Mouse (Mus musculus): ENCODE results near the gene Ppm1k. TPM values are rescaled to one million over a fixed set of nuclear protein-coding genes. Genes with fewer than 3 reads are reported as not detected.

The Ppm1k gene
- polyA plus RNA-seq, 1 experiment from 2014 or later = 5.7 TPM

DNA sequence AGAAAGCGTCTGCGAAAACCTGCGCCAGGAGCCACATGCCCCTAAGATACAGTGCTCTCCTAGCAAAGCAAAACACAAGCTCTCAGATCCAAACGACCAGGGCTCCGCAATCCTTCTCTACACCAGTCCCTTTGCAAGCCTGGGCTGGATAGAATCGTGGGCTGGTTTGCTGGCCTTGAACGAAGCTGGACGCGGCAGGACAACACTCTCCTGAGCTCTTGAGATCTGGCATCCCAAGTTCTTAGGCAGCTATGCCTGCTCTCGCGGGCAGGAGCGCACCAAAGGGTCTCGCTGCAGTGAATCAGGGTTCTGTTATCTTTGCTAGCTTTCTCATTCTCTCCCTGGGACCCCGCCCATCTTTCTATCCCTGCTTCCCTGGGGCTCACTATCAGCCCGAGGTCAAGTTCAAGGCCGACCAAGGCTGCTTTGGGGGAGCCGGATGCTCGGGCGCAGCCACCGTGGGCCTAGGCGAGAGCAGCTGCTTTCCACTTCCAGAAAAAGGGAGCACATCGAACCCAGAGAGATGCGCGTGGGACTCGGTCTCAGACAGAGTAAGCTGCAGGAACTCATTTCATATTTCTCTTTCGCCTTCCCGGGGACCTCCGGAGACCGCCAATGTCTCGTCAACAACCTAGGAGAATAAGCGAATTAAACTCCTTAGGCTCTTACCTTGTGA lies 519 bp downstream of the Ppm1k start:
- Histone ChIP-seq H3K36me3 (ENCODE audit: control insufficient read depth, insufficient read depth, low read length) (no peaks in the 10 kb centered on the region), H3K27ac (ENCODE audit: low read depth, low read length) (no peak overlapping the region), H3K9ac (ENCODE audit: low read length) (peak overlapping the region; percentile 41), H3K4me1 (ENCODE audit: control insufficient read depth, insufficient read depth, low read length) (peaks cover 8% of the 10 kb centered on the region), H3K4me2 (peak overlapping the region; percentile 75), H3K9me3 (ENCODE audit: control insufficient read depth, low read length) (no peaks in the 10 kb centered on the region), H3K4me3 (ENCODE audit: low read depth, low read length) (peak overlapping the region; percentile 38), H3K27me3 (ENCODE audit: control insufficient read depth, insufficient read depth, low read length) (no peaks in the 10 kb centered on the region)
- WGBS = under 1% methylated on average over 31 of the region's 31 CpGs
- ATAC-seq (ENCODE audit: low FRiP score) (peak; percentile 63), DNase-seq (ENCODE audit: low spot score, missing footprints) (peak; percentile 96)

DNA sequence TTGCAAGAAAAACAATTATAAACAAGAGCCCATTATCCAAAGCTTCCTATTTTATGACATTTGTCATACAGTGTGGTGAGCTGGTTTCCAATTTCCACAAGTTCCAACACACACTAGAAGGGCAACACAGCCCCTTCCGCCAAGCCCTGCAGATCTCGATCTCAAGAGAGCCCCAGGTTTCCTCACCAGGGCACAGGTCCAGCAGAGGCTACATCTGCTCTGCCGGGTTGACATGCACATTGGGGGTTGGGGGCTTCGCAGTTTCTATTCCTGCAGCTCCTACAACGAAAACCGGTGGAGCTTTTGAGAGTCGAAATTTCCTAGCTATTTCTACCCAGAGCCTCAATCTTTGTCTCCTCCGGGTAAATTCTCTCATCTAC lies 1.0 kb downstream of the Ppm1k start:
- H3K9ac ChIP-seq (ENCODE audit: low read length) = peak overlapping the region; percentile 41
- H3K36me3 ChIP-seq (ENCODE audit: control insufficient read depth, insufficient read depth, low read length) = no peaks in the 10 kb centered on the region
- 11% methylated on average over 8 of the region's 8 CpGs for WGBS
- H3K27me3 ChIP-seq (ENCODE audit: control insufficient read depth, insufficient read depth, low read length) = no peaks in the 10 kb centered on the region
- DNase-seq (ENCODE audit: low spot score, missing footprints) (no peak), ATAC-seq (ENCODE audit: low FRiP score) (no peak)
- peak overlapping the region; percentile 75 for H3K4me2 ChIP-seq
- H3K4me1 ChIP-seq (ENCODE audit: control insufficient read depth, insufficient read depth, low read length) = peaks cover 8% of the 10 kb centered on the region
- no peaks in the 10 kb centered on the region for H3K9me3 ChIP-seq (ENCODE audit: control insufficient read depth, low read length)
- H3K27ac ChIP-seq (ENCODE audit: low read depth, low read length) = no peak overlapping the region
- H3K4me3 ChIP-seq (ENCODE audit: low read depth, low read length) = peak overlapping the region; percentile 38

- Histone ChIP-seq H3K4me2 (no peak overlapping the region; the same call in 1 of the 2 replicates), H3K9ac (ENCODE audit: low read length) (no peak overlapping the region), H3K4me3 (ENCODE audit: low read depth, low read length) (no peak overlapping the region), H3K4me1 (ENCODE audit: control insufficient read depth, insufficient read depth, low read length) (peaks cover 8% of the 10 kb centered on the region), H3K27ac (ENCODE audit: low read depth, low read length) (no peak overlapping the region), H3K36me3 (ENCODE audit: control insufficient read depth, insufficient read depth, low read length) (no peaks in the 10 kb centered on the region), H3K27me3 (ENCODE audit: control insufficient read depth, insufficient read depth, low read length) (no peaks in the 10 kb centered on the region), H3K9me3 (ENCODE audit: control insufficient read depth, low read length) (no peaks in the 10 kb centered on the region)
- WGBS = 68% methylated on average over 2 of the region's 2 CpGs
- no peak for DNase-seq (ENCODE audit: low spot score, missing footprints)
- ATAC-seq (ENCODE audit: low FRiP score) = no peak
These were observed 1.9 kb downstream of the Ppm1k start for GRCm38 (mm10) chr6:57533410-57533809.

DNA sequence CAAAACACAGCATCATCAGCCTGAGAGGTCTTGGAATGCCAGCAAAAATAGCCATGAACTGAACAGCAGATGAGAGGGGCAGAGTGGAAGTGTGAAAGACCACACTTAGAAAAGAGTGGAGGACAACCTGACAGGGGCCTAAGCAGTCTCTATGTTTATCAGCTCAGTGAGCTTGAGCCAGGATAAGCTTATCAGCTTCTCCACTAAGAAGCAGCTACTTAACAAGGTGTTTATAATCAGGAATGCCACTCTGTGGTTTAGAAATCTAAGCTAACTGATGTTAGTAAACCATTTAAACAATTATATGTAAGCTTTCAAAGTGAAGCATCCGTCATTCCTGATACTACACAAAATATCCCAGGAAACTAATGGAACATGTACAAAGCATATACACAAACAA lies 3.2 kb downstream of the Ppm1k start:
- WGBS = 89% methylated on average over 1 of the region's 1 CpGs
- Histone ChIP-seq H3K9me3 (ENCODE audit: control insufficient read depth, low read length) (no peaks in the 10 kb centered on the region), H3K9ac (ENCODE audit: low read length) (no peak overlapping the region), H3K4me2 (no peak overlapping the region), H3K4me3 (ENCODE audit: low read depth, low read length) (no peak overlapping the region), H3K27ac (ENCODE audit: low read depth, low read length) (no peak overlapping the region), H3K27me3 (ENCODE audit: control insufficient read depth, insufficient read depth, low read length) (no peaks in the 10 kb centered on the region), H3K4me1 (ENCODE audit: control insufficient read depth, insufficient read depth, low read length) (peaks cover 8% of the 10 kb centered on the region), H3K36me3 (ENCODE audit: control insufficient read depth, insufficient read depth, low read length) (no peaks in the 10 kb centered on the region)
- ATAC-seq (ENCODE audit: low FRiP score) (no peak), DNase-seq (ENCODE audit: low spot score, missing footprints) (no peak)

DNA sequence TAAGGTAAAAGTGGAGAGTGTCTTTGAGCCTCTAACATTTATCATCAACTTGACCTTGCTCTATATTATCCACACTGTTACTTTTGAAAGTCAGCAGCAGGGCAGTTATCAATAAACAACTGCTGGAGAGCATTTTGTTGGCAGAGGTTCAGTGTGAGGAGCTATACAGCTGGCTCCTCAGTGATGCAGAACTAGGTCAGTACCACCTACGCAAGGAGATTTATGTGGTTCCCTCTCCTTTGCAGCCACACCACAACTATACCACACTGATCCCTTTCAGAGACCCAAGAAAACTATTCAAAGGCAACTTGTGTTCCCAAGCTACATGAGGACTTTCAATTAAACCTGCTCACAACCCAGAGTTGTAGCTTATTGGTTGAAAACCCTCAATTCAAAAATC lies 3.8 kb downstream of the Ppm1k start:
- H3K9me3 ChIP-seq (ENCODE audit: control insufficient read depth, low read length) = no peaks in the 10 kb centered on the region
- H3K4me3 ChIP-seq (ENCODE audit: low read depth, low read length) = no peak overlapping the region
- ATAC-seq (ENCODE audit: low FRiP score) = no peak
- DNase-seq (ENCODE audit: low spot score, missing footprints) = no peak
- H3K4me2 ChIP-seq = no peak overlapping the region
- no peak overlapping the region for H3K27ac ChIP-seq (ENCODE audit: low read depth, low read length)
- WGBS = 89% methylated on average over 1 of the region's 1 CpGs
- no peaks in the 10 kb centered on the region for H3K36me3 ChIP-seq (ENCODE audit: control insufficient read depth, insufficient read depth, low read length)
- no peaks in the 10 kb centered on the region for H3K27me3 ChIP-seq (ENCODE audit: control insufficient read depth, insufficient read depth, low read length)
- no peak overlapping the region for H3K9ac ChIP-seq (ENCODE audit: low read length)
- peaks cover 8% of the 10 kb centered on the region for H3K4me1 ChIP-seq (ENCODE audit: control insufficient read depth, insufficient read depth, low read length)

GRCm38 (mm10) chr6:57531011-57531410 lies 4.3 kb downstream of the Ppm1k start:
- H3K4me3 ChIP-seq (ENCODE audit: low read depth, low read length) = no peak overlapping the region
- H3K9me3 ChIP-seq (ENCODE audit: control insufficient read depth, low read length) = no peaks in the 10 kb centered on the region
- DNase-seq (ENCODE audit: low spot score, missing footprints) (no peak), ATAC-seq (ENCODE audit: low FRiP score) (no peak)
- H3K36me3 ChIP-seq (ENCODE audit: control insufficient read depth, insufficient read depth, low read length) = no peaks in the 10 kb centered on the region
- WGBS = 78% methylated on average over 4 of the region's 4 CpGs
- peaks cover 8% of the 10 kb centered on the region for H3K4me1 ChIP-seq (ENCODE audit: control insufficient read depth, insufficient read depth, low read length)
- H3K27me3 ChIP-seq (ENCODE audit: control insufficient read depth, insufficient read depth, low read length) = no peaks in the 10 kb centered on the region
- H3K4me2 ChIP-seq = no peak overlapping the region
- H3K27ac ChIP-seq (ENCODE audit: low read depth, low read length) = no peak overlapping the region
- H3K9ac ChIP-seq (ENCODE audit: low read length) = no peak overlapping the region

DNA sequence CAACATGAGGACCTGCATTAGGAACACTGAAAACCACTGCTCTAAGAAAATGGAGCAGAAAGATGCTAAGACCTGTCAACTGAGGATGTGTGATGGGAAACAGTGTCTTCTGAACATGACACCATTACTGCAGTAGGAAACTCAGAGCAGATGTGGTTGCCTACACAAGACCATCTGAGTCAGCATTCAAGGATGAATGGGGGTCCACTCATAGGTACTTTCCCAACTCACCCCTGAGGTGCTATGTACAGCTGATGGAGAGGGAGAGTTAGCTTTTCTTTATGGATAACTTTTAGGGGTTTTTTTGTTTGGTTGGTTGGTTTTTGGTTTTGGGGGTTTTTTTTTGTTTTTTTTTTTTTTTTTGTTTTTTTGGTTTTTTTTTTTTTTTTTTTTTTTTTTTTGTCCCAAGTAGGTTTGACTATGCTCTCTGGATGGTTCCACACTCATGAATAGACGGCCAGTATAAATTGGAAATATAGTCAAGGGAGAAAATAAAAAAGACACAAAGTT lies 5.9 kb downstream of the Ppm1k start:
- no peaks in the 10 kb centered on the region for H3K27me3 ChIP-seq (ENCODE audit: control insufficient read depth, insufficient read depth, low read length)
- no peak overlapping the region for H3K4me2 ChIP-seq
- DNase-seq (ENCODE audit: low spot score, missing footprints) (no peak), ATAC-seq (ENCODE audit: low FRiP score) (no peak)
- WGBS = 90% methylated on average over 1 of the region's 1 CpGs
- H3K9me3 ChIP-seq (ENCODE audit: control insufficient read depth, low read length) = no peaks in the 10 kb centered on the region
- H3K36me3 ChIP-seq (ENCODE audit: control insufficient read depth, insufficient read depth, low read length) = no peaks in the 10 kb centered on the region
- peaks cover 8% of the 10 kb centered on the region for H3K4me1 ChIP-seq (ENCODE audit: control insufficient read depth, insufficient read depth, low read length)
- no peak overlapping the region for H3K4me3 ChIP-seq (ENCODE audit: low read depth, low read length)
- no peak overlapping the region for H3K9ac ChIP-seq (ENCODE audit: low read length)
- H3K27ac ChIP-seq (ENCODE audit: low read depth, low read length) = no peak overlapping the region

GRCm38 (mm10) chr6:57526933-57527332 lies 8.3 kb downstream of the Ppm1k start:
- no peak overlapping the region for H3K9ac ChIP-seq (ENCODE audit: low read length)
- WGBS = 86% methylated on average over 2 of the region's 2 CpGs
- H3K9me3 ChIP-seq (ENCODE audit: control insufficient read depth, low read length) = no peaks in the 10 kb centered on the region
- no peak overlapping the region for H3K4me2 ChIP-seq
- DNase-seq (ENCODE audit: low spot score, missing footprints) (no peak), ATAC-seq (ENCODE audit: low FRiP score) (no peak)
- H3K27me3 ChIP-seq (ENCODE audit: control insufficient read depth, insufficient read depth, low read length) = no peaks in the 10 kb centered on the region
- H3K4me1 ChIP-seq (ENCODE audit: control insufficient read depth, insufficient read depth, low read length) = no peaks in the 10 kb centered on the region
- no peak overlapping the region for H3K27ac ChIP-seq (ENCODE audit: low read depth, low read length)
- no peaks in the 10 kb centered on the region for H3K36me3 ChIP-seq (ENCODE audit: control insufficient read depth, insufficient read depth, low read length)
- H3K4me3 ChIP-seq (ENCODE audit: low read depth, low read length) = no peak overlapping the region

DNA sequence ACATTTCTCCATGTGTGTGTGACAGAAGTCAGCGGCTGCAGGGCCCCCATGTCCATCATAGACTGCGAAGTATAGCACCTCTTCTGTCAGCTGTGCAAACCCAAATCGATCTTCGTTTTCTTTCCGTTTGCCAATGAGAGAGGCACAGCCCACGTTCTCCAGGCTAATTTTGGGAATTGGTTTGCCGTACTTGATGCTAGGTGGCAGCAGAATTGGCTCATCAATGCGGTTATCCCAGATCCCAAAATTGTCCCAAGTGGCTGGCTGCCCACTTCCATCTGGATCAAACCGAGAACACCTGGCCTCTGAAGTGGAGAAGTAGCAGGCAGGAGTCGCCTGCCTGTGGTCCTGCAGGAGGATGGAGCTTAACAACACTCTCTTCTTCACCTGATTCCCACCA lies 10.5 kb downstream of the Ppm1k start:
- DNase-seq (ENCODE audit: low spot score, missing footprints) = no peak
- no peak for ATAC-seq (ENCODE audit: low FRiP score)
- H3K36me3 ChIP-seq (ENCODE audit: control insufficient read depth, insufficient read depth, low read length) = no peaks in the 10 kb centered on the region
- no peak overlapping the region for H3K9ac ChIP-seq (ENCODE audit: low read length)
- H3K27ac ChIP-seq (ENCODE audit: low read depth, low read length) = no peak overlapping the region
- 90% methylated on average over 10 of the region's 10 CpGs for WGBS
- no peaks in the 10 kb centered on the region for H3K4me1 ChIP-seq (ENCODE audit: control insufficient read depth, insufficient read depth, low read length)
- H3K4me3 ChIP-seq (ENCODE audit: low read depth, low read length) = no peak overlapping the region
- H3K4me2 ChIP-seq = no peak overlapping the region
- no peaks in the 10 kb centered on the region for H3K9me3 ChIP-seq (ENCODE audit: control insufficient read depth, low read length)
- H3K27me3 ChIP-seq (ENCODE audit: control insufficient read depth, insufficient read depth, low read length) = no peaks in the 10 kb centered on the region

Measured in midbrain, embryonic 11.5 days (tissue).